Mouse (Mus musculus) myocyte (in vitro differentiated cells): ENCODE results near the gene Mdc1. TPM values are rescaled to one million over a fixed set of nuclear protein-coding genes. Genes with fewer than 3 reads are reported as not detected.

Source experiments
- H3K27me3 ChIP-seq: one replicate; pipeline ENCODE4 v1.6.1; 2011; ENCODE audit not compliant: control insufficient read depth, insufficient read depth, insufficient read length
- H3K36me3 ChIP-seq: one replicate; pipeline ENCODE4 v1.6.1; 2011; ENCODE audit not compliant: control insufficient read depth, insufficient read depth
- H3K4me2 ChIP-seq: one replicate; pipeline ENCODE4 v1.6.1; 2011; ENCODE audit warnings: low read depth, control low read depth
- H3K4me3 ChIP-seq: one replicate; pipeline ENCODE4 v1.5.1; 2011; ENCODE audit warnings: mild to moderate bottlenecking, control low read depth, moderate library complexity
- H3K79me2 ChIP-seq: one replicate; pipeline ENCODE4 v1.6.1; 2011; ENCODE audit not compliant: control insufficient read depth, insufficient read depth
- H3ac ChIP-seq: one replicate; pipeline ENCODE4 v1.6.1; 2011; ENCODE audit not compliant: control insufficient read depth, insufficient read length
- CEBPB ChIP-seq: IDR thresholded peaks from 2 replicates; pipeline ENCODE4 v1.6.1; 2011; ENCODE audit warnings: mild to moderate bottlenecking, moderate library complexity; ENCODE audit not compliant: poor library complexity, insufficient read depth, severe bottlenecking
- E2F4 ChIP-seq: IDR thresholded peaks from one replicate; pipeline ENCODE4 v1.6.1; 2011; ENCODE audit warnings: mild to moderate bottlenecking, control low read depth, moderate library complexity; ENCODE audit not compliant: insufficient read depth
- MAX ChIP-seq: IDR thresholded peaks from one replicate; pipeline ENCODE4 v1.6.1; 2011; ENCODE audit warnings: low read depth, mild to moderate bottlenecking, control low read depth
- MYOD1 ChIP-seq, 3 experiments: IDR thresholded peaks; one replicate each; pipeline ENCODE4 v1.6.1; 2011; ENCODE audit warnings: control low read depth in 2 of 3, low read depth in 2 of 3, mild to moderate bottlenecking in 2 of 3, moderate library complexity in 1 of 3; ENCODE audit not compliant: insufficient read length in 2 of 3, control insufficient read depth in 1 of 3
- MYOG ChIP-seq, 3 experiments: IDR thresholded peaks; one replicate each; pipeline ENCODE4 v1.6.1; 2011; ENCODE audit warnings: control low read depth in 2 of 3, low read depth in 2 of 3, mild to moderate bottlenecking in 2 of 3; ENCODE audit not compliant: insufficient read length in 2 of 3, control insufficient read depth in 1 of 3, insufficient read depth in 1 of 3
- POLR2A ChIP-seq: IDR thresholded peaks from one replicate; pipeline ENCODE4 v1.6.1; 2011; ENCODE audit warnings: low read depth, mild to moderate bottlenecking, control low read depth, moderate library complexity; ENCODE audit not compliant: insufficient read length
- POLR2AphosphoS2 ChIP-seq: IDR thresholded peaks from one replicate; pipeline ENCODE4 v1.6.1; 2011; ENCODE audit warnings: low read depth, control low read depth; ENCODE audit not compliant: insufficient read length
- REST ChIP-seq: IDR thresholded peaks from one replicate; pipeline ENCODE4 v1.6.1; 2011; ENCODE audit warnings: mild to moderate bottlenecking, control low read depth, moderate library complexity; ENCODE audit not compliant: insufficient read depth, insufficient read length
- SRF ChIP-seq: IDR thresholded peaks from one replicate; pipeline ENCODE4 v1.6.1; 2011; ENCODE audit warnings: low read depth; ENCODE audit not compliant: control insufficient read depth, insufficient read length
- TCF12 ChIP-seq: IDR thresholded peaks from one replicate; pipeline ENCODE4 v1.6.1; 2011; ENCODE audit warnings: mild to moderate bottlenecking, control low read depth; ENCODE audit not compliant: poor library complexity, insufficient read depth, severe bottlenecking
- TCF3 ChIP-seq: IDR thresholded peaks from one replicate; pipeline ENCODE4 v1.6.1; 2011; ENCODE audit warnings: low read depth, control low read depth; ENCODE audit not compliant: insufficient read length
- USF1 ChIP-seq: IDR thresholded peaks from one replicate; pipeline ENCODE4 v1.6.1; 2011; ENCODE audit warnings: low read depth, mild to moderate bottlenecking, control low read depth, moderate library complexity
- polyA plus RNA-seq: library from polyadenylated mRNA; unstranded; fragments of >200 nt; fragmentation: generic; extraction: Trizol; gene quantifications from one replicate; pipeline ENCODE4 v1.2.1, GENCODE M21; 2012; ENCODE audit warnings: missing spikeins

The Mdc1 gene
- polyA plus RNA-seq, 1 experiment: 7.0 TPM

- Histone ChIP-seq H3ac (peak within 1 kb of the TSS; percentile 67), H3K79me2 (peaks cover 16% of the 10 kb centered on the region), H3K4me2 (peak within 1 kb of the TSS; percentile 98), H3K36me3 (peaks cover 13% of the 10 kb centered on the region), H3K4me3 (peak within 1 kb of the TSS; percentile 44), H3K27me3 (no peaks in the 10 kb centered on the region)
- TF ChIP-seq MYOD1 (IDR thresholded peaks at IDR 0.05; ENCODE audit: control insufficient read depth in 1 of 3, insufficient read length in 2 of 3, low read depth in 2 of 3) (no peak), MYOG (IDR thresholded peaks at IDR 0.05; ENCODE audit: control insufficient read depth in 1 of 3, insufficient read depth in 1 of 3, insufficient read length in 2 of 3, low read depth in 2 of 3) (peak in 2 of 3 experiments; percentile 2 to 17), TCF3 (peak; percentile 0), TCF12 (no peak), REST (no peak), POLR2A (peak; percentile 69), SRF (peak; percentile 38), USF1 (no peak), MAX (no peak), CEBPB (no peak), E2F4 (no peak), POLR2AphosphoS2 (peak; percentile 88)
Measured at GRCm38 (mm10) chr17:35879245-35880057, 38.1 kb downstream of the Mdc1 start, which contains the start of gene Dhx16. Gene Dhx16, plus strand, starts transcription at chr17:35879819.

GRCm38 (mm10) chr17:35882924-35883323, 41.6 kb downstream of the Mdc1 start:
- peaks cover 7% of the 10 kb centered on the region for H3K36me3 ChIP-seq
- no peaks in the 10 kb centered on the region for H3K27me3 ChIP-seq
- H3K4me2 ChIP-seq: no peak overlapping the region
- H3K4me3 ChIP-seq: no peak overlapping the region
- TF ChIP-seq CEBPB (no peak), MYOD1 (IDR thresholded peaks at IDR 0.05; ENCODE audit: control insufficient read depth in 1 of 3, insufficient read length in 2 of 3, low read depth in 2 of 3) (no peak), MAX (no peak), TCF12 (no peak), REST (no peak), USF1 (no peak), POLR2AphosphoS2 (no peak), MYOG (IDR thresholded peaks at IDR 0.05; ENCODE audit: control insufficient read depth in 1 of 3, insufficient read depth in 1 of 3, insufficient read length in 2 of 3, low read depth in 2 of 3) (no peak), POLR2A (no peak), SRF (no peak), TCF3 (no peak), E2F4 (no peak)
- H3K79me2 ChIP-seq: peaks cover 10% of the 10 kb centered on the region
- H3ac ChIP-seq: no peak overlapping the region

DNA sequence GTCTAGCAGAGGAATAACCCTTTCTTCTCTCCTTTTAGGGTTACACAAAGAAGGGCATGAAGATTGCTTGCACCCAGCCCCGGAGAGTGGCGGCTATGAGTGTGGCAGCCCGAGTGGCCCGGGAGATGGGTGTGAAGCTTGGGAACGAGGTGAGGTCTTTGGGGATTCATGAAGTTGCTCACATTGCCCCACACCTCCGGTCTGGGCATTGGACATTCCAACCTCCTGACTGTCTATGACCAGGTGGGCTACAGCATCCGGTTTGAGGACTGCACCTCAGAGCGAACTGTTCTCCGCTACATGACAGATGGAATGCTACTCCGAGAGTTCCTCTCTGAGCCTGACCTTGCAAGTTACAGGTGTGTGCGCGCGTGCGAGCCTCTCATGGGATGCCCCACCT, 42.5 kb downstream of the Mdc1 start:
- no peak overlapping the region for H3K4me3 ChIP-seq
- TF ChIP-seq SRF: no peak
- no peak for TF ChIP-seq POLR2AphosphoS2
- TF ChIP-seq USF1: no peak
- TF ChIP-seq REST: no peak
- no peak for TF ChIP-seq MYOD1 (IDR thresholded peaks at IDR 0.05; ENCODE audit: control insufficient read depth in 1 of 3, insufficient read length in 2 of 3, low read depth in 2 of 3)
- TF ChIP-seq CEBPB: no peak
- no peak for TF ChIP-seq POLR2A
- TF ChIP-seq E2F4: no peak
- no peak for TF ChIP-seq TCF3
- no peak for TF ChIP-seq MAX
- no peak for TF ChIP-seq TCF12
- no peak for TF ChIP-seq MYOG (IDR thresholded peaks at IDR 0.05; ENCODE audit: control insufficient read depth in 1 of 3, insufficient read depth in 1 of 3, insufficient read length in 2 of 3, low read depth in 2 of 3)
- peaks cover 12% of the 10 kb centered on the region for H3K36me3 ChIP-seq
- H3ac ChIP-seq: no peak overlapping the region
- H3K79me2 ChIP-seq: peaks cover 10% of the 10 kb centered on the region
- H3K27me3 ChIP-seq: no peaks in the 10 kb centered on the region
- no peak overlapping the region for H3K4me2 ChIP-seq

GRCm38 (mm10) chr17:35887725-35888124, 46.4 kb downstream of the Mdc1 start:
- Histone ChIP-seq H3K79me2 (no peaks in the 10 kb centered on the region), H3K27me3 (no peaks in the 10 kb centered on the region), H3ac (no peak overlapping the region), H3K4me3 (no peak overlapping the region), H3K4me2 (no peak overlapping the region), H3K36me3 (peaks cover 36% of the 10 kb centered on the region)
- TF ChIP-seq MYOG (IDR thresholded peaks at IDR 0.05; ENCODE audit: control insufficient read depth in 1 of 3, insufficient read depth in 1 of 3, insufficient read length in 2 of 3, low read depth in 2 of 3) (no peak), REST (no peak), SRF (no peak), E2F4 (no peak), TCF12 (no peak), TCF3 (no peak), MYOD1 (IDR thresholded peaks at IDR 0.05; ENCODE audit: control insufficient read depth in 1 of 3, insufficient read length in 2 of 3, low read depth in 2 of 3) (no peak), CEBPB (no peak), MAX (no peak), POLR2A (no peak), USF1 (no peak), POLR2AphosphoS2 (no peak)
